Mouse (Mus musculus): ENCODE results near the gene Epha7. TPM values are rescaled to one million over a fixed set of nuclear protein-coding genes. Genes with fewer than 3 reads are reported as not detected.

The Epha7 gene
- total RNA-seq (2023): not detected

GRCm38 (mm10) chr4:28812691-28813289 lies at the start of gene Epha7:
Gene Epha7 (plus strand): TSS chr4:28813131.

Measured in CD8-positive naive resting alpha-beta T cell, adult 57 days (primary cell).